Mouse (Mus musculus): ENCODE results near the gene C2cd6. TPM values are rescaled to one million over a fixed set of nuclear protein-coding genes. Genes with fewer than 3 reads are reported as not detected.
A peak's percentile ranks its signal among the peaks of the same experiment; 100 is the strongest.

The C2cd6 gene
- not detected in 2 replicates for polyA plus RNA-seq (2015; fragmentation: Nextera tagmentation; extraction: Ambion mirVana)

GRCm38 (mm10) chr1:59094705-59095104, at the start of gene C2cd6:
TSS of gene C2cd6 (minus strand) at chr1:59094900.
- Histone ChIP-seq H3K4me1 (no peaks in the 10 kb centered on the region), H3K9me3 (no peaks in the 10 kb centered on the region), H3K27ac (no peak within 1 kb of the TSS), H3K9ac (no peak within 1 kb of the TSS), H3K4me2 (replicated peaks) (no peak within 1 kb of the TSS), H3K4me3 (no peak within 1 kb of the TSS), H3K36me3 (0 out of 2 replicates have a peak, but pooled peaks cover 4% of the 10 kb centered on the region), H3K27me3 (no peaks in the 10 kb centered on the region)
- WGBS = 92% methylated on average over 19 of the region's 19 CpGs
- no peak for ATAC-seq (ENCODE audit: low FRiP score, low read depth)

DNA sequence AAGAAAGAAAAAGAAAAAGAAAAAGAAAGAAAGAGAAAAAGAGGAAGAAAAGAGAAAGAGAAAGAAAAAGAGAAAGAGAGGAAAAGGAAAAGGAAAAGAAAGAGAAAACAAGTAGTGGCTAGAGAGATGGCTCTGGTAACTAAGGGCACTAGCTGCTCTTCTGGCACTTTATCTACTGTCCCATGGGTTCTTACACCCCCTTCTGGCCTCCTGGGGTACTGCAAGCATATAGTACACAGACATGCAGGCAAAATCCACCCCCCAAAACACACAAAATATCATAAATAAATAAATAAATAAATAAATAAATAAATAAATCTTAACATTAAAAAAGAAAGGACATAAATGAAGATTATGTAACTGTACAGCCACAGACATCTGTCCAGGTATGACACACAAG, 48.1 kb upstream of the C2cd6 start:
- Histone ChIP-seq H3K36me3 (no peaks in the 10 kb centered on the region), H3K4me1 (no peaks in the 10 kb centered on the region), H3K4me2 (replicated peaks) (no peak overlapping the region), H3K27ac (no peak overlapping the region), H3K4me3 (no peak overlapping the region), H3K27me3 (no peaks in the 10 kb centered on the region), H3K9ac (no peak overlapping the region), H3K9me3 (no peaks in the 10 kb centered on the region)
- no peak for ATAC-seq (ENCODE audit: low FRiP score, low read depth)

DNA sequence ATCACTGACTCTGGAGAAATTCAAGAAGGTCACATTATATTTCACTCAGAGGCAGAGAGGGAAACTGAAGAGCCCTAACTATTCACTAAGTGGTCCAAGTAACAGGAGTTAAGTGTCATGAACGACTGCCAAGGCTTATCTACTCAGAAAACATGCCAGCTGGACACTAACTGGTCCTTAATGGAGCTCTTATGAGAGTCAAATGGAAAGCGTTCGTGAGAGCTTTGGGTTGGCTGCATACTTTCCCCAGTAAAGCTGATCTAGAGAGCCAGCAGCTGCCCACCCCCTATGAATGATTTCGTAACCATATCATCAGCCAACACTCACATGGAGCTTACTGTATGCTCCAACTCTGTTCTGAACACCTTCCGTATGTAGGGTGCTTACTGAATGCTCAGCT, 39.7 kb upstream of the C2cd6 start:
- Histone ChIP-seq H3K27ac (no peak overlapping the region), H3K4me1 (no peaks in the 10 kb centered on the region), H3K9ac (no peak overlapping the region), H3K36me3 (no peaks in the 10 kb centered on the region), H3K27me3 (no peaks in the 10 kb centered on the region), H3K4me3 (no peak overlapping the region), H3K9me3 (no peaks in the 10 kb centered on the region), H3K4me2 (replicated peaks) (no peak overlapping the region)
- no peak for ATAC-seq (ENCODE audit: low FRiP score, low read depth)
- 80% methylated on average over 5 of the region's 5 CpGs for WGBS

DNA sequence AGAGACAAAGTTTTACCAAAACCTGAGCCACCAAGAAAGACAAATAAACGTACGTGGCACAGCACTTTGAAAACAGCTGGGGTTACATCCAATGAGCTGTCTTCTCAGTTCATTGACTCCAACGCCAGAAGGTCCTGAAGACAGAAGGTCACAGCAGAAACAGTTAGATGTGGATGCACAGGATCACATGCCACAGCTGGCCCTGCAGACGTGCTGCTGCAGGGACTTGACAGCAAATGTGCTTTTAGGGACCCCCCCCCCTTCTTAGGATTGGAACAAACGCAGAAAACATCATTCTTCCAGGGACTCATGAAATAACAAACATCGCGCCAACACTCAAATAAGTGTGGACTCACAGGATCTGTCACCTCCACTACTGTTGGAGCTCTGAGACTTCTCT, 34.2 kb upstream of the C2cd6 start:
- Histone ChIP-seq H3K36me3 (no peaks in the 10 kb centered on the region), H3K27ac (no peak overlapping the region), H3K4me3 (no peak overlapping the region), H3K9me3 (no peaks in the 10 kb centered on the region), H3K9ac (no peak overlapping the region), H3K4me2 (replicated peaks) (no peak overlapping the region), H3K27me3 (no peaks in the 10 kb centered on the region), H3K4me1 (no peaks in the 10 kb centered on the region)
- 73% methylated on average over 7 of the region's 7 CpGs for WGBS
- no peak for ATAC-seq (ENCODE audit: low FRiP score, low read depth)

DNA sequence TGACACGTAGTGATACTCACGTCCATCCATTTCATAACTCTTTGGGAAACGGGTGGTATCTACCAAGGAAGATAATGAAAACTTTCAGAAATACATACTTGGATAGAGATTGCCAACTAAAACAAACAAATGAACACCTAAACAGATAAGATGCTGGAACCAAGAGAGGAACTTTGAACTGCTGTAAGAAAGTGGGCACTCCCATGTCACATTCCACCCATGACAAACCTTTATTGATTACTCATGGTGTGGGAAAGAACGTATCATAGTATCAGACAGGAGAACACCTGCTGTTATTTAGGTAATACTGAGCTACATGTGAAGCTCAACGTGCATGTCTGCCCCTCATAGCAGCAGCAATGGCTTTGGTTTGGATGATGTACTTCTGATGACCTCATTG, 30.9 kb upstream of the C2cd6 start:
- 76% methylated on average over 5 of the region's 5 CpGs for WGBS
- Histone ChIP-seq H3K4me2 (replicated peaks) (no peak overlapping the region), H3K27ac (no peak overlapping the region), H3K27me3 (no peaks in the 10 kb centered on the region), H3K9me3 (no peaks in the 10 kb centered on the region), H3K4me1 (no peaks in the 10 kb centered on the region; the same call in 1 of the 2 replicates), H3K9ac (no peak overlapping the region), H3K4me3 (no peak overlapping the region), H3K36me3 (no peaks in the 10 kb centered on the region)
- ATAC-seq (ENCODE audit: low FRiP score, low read depth) = no peak

DNA sequence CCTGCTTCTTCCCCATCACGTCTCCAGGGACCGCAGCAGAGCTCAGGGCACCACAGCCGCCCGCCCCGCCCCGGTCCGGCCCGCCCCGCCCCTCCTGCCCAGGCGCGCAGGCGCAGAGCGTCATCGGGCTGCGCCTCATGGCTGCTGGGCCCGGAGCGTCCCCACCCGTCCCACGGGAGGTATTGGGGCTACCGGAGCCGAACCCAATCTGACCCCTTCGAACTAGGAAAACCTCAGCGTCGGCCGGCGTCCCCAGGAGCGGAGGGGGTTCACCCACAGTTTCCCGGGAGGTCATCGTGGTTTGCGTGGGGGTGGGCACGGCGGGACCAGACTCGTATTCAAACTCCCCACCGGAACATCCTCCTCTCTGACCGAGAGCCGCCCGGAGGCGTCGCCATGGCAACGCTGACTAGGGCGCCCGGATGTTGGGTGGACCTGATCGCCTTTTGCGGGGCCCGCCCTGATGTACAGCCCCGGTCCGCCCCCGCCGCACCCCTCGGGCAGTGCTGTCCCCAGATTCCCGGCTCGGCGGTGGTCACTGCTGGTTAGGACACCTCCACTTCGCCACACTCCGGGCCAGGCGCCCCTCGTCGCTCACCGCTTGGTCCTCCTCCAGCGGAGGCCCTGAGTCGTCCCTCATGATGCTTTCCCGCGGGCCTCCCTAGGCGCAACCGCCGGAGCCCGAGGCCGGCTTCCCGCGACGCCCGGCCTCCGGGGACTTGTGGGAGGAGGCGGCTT, 25.2 kb upstream of the C2cd6 start, which contains the start of gene Tmem237:
Gene Tmem237, minus strand, starts transcription at position 689 of the 738 bp plus-strand sequence.
- Histone ChIP-seq H3K9me3 (no peaks in the 10 kb centered on the region), H3K4me2 (replicated peaks) (peak within 1 kb of the TSS; percentile 72), H3K4me1 (peaks cover 3% of the 10 kb centered on the region; the same call in 1 of the 2 replicates), H3K36me3 (peaks cover 12% of the 10 kb centered on the region; the same call in 1 of the 2 replicates), H3K27ac (peak within 1 kb of the TSS; percentile 72), H3K4me3 (peak within 1 kb of the TSS; percentile 75), H3K9ac (peak within 1 kb of the TSS; percentile 82), H3K27me3 (no peaks in the 10 kb centered on the region)
- peak; percentile 98 for ATAC-seq (ENCODE audit: low FRiP score, low read depth)
- under 1% methylated on average over 70 of the region's 74 CpGs for WGBS

DNA sequence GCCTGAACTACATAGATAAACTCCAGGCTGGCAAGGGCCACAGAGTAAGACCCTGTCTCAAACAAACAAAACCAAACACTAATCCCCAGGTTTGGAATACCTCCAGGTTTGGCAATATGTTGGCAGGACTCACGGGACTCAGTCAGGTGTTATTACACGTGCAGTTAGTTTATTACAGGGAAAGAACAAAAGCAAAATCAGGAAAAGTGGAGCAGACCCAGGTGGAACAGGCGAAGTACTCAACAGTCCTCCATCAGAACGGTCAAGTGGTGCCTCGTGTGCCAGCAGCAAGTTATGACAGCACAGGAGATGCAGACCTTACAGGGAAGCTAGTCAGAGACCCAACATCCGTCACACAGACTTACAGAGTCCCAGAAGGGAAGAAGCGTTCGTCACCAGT, 15.8 kb upstream of the C2cd6 start:
- ATAC-seq (ENCODE audit: low FRiP score, low read depth) = no peak
- H3K4me3 ChIP-seq = no peak overlapping the region
- 77% methylated on average over 8 of the region's 8 CpGs for WGBS
- no peak overlapping the region for H3K4me2 ChIP-seq (replicated peaks)
- no peaks in the 10 kb centered on the region for H3K9me3 ChIP-seq
- no peak overlapping the region for H3K27ac ChIP-seq
- no peak overlapping the region for H3K9ac ChIP-seq
- peaks cover 52% of the 10 kb centered on the region for H3K36me3 ChIP-seq
- H3K4me1 ChIP-seq = no peaks in the 10 kb centered on the region
- no peaks in the 10 kb centered on the region for H3K27me3 ChIP-seq

GRCm38 (mm10) chr1:59102071-59102470, 7.4 kb upstream of the C2cd6 start:
- Histone ChIP-seq H3K9me3 (no peaks in the 10 kb centered on the region), H3K27ac (no peak overlapping the region), H3K36me3 (peaks cover 40% of the 10 kb centered on the region), H3K4me1 (no peaks in the 10 kb centered on the region), H3K27me3 (no peaks in the 10 kb centered on the region), H3K4me2 (replicated peaks) (no peak overlapping the region), H3K4me3 (no peak overlapping the region), H3K9ac (no peak overlapping the region)
- WGBS = 95% methylated on average over 6 of the region's 6 CpGs
- ATAC-seq (ENCODE audit: low FRiP score, low read depth) = no peak

- no peaks in the 10 kb centered on the region for H3K27me3 ChIP-seq
- H3K27ac ChIP-seq = no peak overlapping the region
- 88% methylated on average over 5 of the region's 5 CpGs for WGBS
- no peak for ATAC-seq (ENCODE audit: low FRiP score, low read depth)
- H3K9ac ChIP-seq = no peak overlapping the region
- peaks cover 35% of the 10 kb centered on the region for H3K36me3 ChIP-seq
- no peaks in the 10 kb centered on the region for H3K9me3 ChIP-seq
- no peak overlapping the region for H3K4me3 ChIP-seq
- H3K4me1 ChIP-seq = no peaks in the 10 kb centered on the region
- H3K4me2 ChIP-seq (replicated peaks) = no peak overlapping the region
These were observed 6.3 kb upstream of the C2cd6 start for GRCm38 (mm10) chr1:59101020-59101419.

- no peak overlapping the region for H3K27ac ChIP-seq
- no peak overlapping the region for H3K4me3 ChIP-seq
- WGBS = 24% methylated on average over 3 of the region's 3 CpGs
- H3K9ac ChIP-seq = no peak overlapping the region
- H3K4me1 ChIP-seq = no peaks in the 10 kb centered on the region
- H3K4me2 ChIP-seq (replicated peaks) = no peak overlapping the region
- no peaks in the 10 kb centered on the region for H3K27me3 ChIP-seq
- H3K9me3 ChIP-seq = no peaks in the 10 kb centered on the region
- ATAC-seq (ENCODE audit: low FRiP score, low read depth) = no peak
- no peaks in the 10 kb centered on the region for H3K36me3 ChIP-seq
These were observed 23.8 kb downstream of the C2cd6 start for GRCm38 (mm10) chr1:59070867-59071266.

GRCm38 (mm10) chr1:59067976-59068375, 26.7 kb downstream of the C2cd6 start:
- H3K4me1 ChIP-seq = no peaks in the 10 kb centered on the region
- H3K4me2 ChIP-seq (replicated peaks) = no peak overlapping the region
- H3K27me3 ChIP-seq = no peaks in the 10 kb centered on the region
- H3K9me3 ChIP-seq = no peaks in the 10 kb centered on the region
- no peak overlapping the region for H3K27ac ChIP-seq
- no peak overlapping the region for H3K4me3 ChIP-seq
- H3K36me3 ChIP-seq = no peaks in the 10 kb centered on the region
- H3K9ac ChIP-seq = no peak overlapping the region
- no peak; the same call in 1 of the 2 replicates for ATAC-seq (ENCODE audit: low FRiP score, low read depth)
- WGBS = 11% methylated on average over 3 of the region's 3 CpGs

- no peak overlapping the region for H3K9ac ChIP-seq
- H3K4me3 ChIP-seq = no peak overlapping the region
- H3K4me1 ChIP-seq = no peaks in the 10 kb centered on the region
- H3K9me3 ChIP-seq = no peaks in the 10 kb centered on the region
- no peaks in the 10 kb centered on the region for H3K27me3 ChIP-seq
- H3K4me2 ChIP-seq (replicated peaks) = no peak overlapping the region
- WGBS = 64% methylated on average over 3 of the region's 3 CpGs
- no peak overlapping the region for H3K27ac ChIP-seq
- H3K36me3 ChIP-seq = no peaks in the 10 kb centered on the region
- no peak for ATAC-seq (ENCODE audit: low FRiP score, low read depth)
These were observed 31.0 kb downstream of the C2cd6 start for GRCm38 (mm10) chr1:59063697-59064096.

GRCm38 (mm10) chr1:59056955-59057354, 37.7 kb downstream of the C2cd6 start:
- no peak overlapping the region for H3K4me2 ChIP-seq (replicated peaks)
- H3K9ac ChIP-seq = no peak overlapping the region
- 78% methylated on average over 2 of the region's 2 CpGs for WGBS
- H3K4me1 ChIP-seq = no peaks in the 10 kb centered on the region
- no peak overlapping the region for H3K27ac ChIP-seq
- H3K36me3 ChIP-seq = no peaks in the 10 kb centered on the region
- H3K27me3 ChIP-seq = no peaks in the 10 kb centered on the region
- ATAC-seq (ENCODE audit: low FRiP score, low read depth) = no peak
- H3K4me3 ChIP-seq = no peak overlapping the region
- no peaks in the 10 kb centered on the region for H3K9me3 ChIP-seq

Measured in limb, embryonic 13.5 days (tissue).